Mouse (Mus musculus) heart, adult 8-10 months (tissue): ENCODE measurements around the gene Itpr2. TPM values are rescaled to one million over a fixed set of nuclear protein-coding genes. Genes with fewer than 3 reads are reported as not detected.

Experiments used
- DNase-seq: peaks from one replicate; pipeline ENCODE4 v3.0.0; 2022; ENCODE audit warnings: low spot score
- total RNA-seq, 4 experiments: library from RNA; stranded (reverse); gene quantifications; 2 replicates each; pipeline ENCODE4 v1.2.4; 2022

Gene Itpr2
- total RNA-seq, 4 experiments from 2014 or later = 19.4 to 28.1 (median 21.2) TPM

DNA sequence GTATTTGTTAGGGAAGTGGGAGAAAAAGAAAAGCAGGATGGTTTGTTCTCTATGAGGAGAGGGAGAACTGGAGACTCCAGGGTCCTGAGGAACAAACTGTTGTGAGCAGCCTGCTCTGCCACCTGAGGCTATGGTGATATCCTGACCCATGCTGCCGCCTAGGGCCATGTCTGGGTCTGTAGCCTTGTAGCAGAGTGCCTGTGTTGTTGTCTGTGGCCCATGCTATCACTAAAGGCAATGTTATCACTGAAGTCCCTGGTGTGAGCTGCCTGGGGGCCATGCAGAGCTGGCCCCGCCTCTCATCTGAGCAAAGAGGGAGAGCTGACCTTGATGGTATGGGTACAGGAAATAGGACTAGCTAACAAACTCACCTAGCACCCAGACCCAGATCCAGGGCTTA lies 7.9 kb upstream of the Itpr2 start:
- no peak for DNase-seq

DNA sequence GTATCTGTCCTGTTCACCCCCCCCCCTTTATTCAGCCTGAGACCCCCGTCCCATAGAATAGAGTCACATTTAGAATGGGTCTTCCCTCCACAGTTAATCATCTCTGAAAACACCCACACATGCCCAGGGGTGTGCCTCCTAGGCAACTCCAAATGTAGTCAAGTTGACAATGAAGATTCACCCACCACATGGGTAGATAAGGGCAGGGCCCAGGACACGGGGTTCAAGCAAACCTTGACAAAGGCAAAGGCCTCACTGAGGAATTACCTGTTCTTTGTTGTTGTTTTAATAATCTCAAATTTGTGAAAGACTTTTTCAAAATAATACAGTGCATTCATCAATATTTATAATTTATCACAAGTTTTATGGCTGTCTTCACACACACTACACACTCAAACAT lies 2.4 kb upstream of the Itpr2 start:
- no peak for DNase-seq

DNA sequence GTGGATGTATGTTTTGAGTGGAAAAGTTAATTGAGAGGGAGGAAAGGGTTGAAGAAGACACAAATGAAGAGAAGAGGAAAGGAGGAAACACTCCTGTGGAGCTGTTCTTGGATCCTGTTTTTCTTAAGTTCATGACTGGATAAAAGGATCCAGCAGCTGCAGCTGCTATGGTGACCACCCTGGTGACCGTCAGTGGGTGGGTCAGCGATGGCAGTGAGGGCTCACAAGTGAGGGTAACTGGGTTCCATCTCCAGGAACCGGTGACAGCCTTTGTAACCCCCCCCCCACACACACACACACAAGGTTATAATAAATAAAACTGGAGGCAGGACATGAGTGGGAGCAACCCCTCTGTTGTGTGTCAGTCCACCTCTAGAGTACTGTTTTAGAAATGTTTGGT lies 833 bp upstream of the Itpr2 start:
- DNase-seq = no peak

DNA sequence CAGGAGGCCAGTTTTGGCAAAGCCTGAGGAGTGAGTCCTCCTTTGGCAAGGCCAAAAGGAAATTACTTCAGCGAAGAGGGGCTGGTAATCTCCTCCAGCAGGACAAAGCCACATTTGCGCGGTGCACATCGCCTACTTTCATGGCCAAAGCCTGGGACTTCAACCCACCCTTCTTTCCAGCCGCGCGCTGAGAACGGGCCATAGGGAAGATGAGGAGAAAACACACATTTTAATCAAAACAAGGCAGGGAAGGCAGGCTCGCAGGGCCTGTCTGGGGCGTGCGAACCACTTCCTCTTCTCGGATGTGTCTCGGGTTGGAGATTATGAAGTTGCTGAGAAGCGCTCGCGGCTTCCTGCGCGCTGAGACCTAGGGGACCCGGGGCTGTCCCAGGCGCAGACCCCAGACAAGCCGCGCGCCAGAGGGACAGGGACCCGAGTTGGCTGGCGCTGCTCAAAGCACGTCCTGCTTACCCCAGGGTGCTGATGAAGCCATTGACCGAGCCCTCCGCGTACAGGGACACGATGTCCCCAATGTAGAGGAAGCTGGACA lies 632 bp downstream of the Itpr2 start:
- DNase-seq = peak; percentile 80

DNA sequence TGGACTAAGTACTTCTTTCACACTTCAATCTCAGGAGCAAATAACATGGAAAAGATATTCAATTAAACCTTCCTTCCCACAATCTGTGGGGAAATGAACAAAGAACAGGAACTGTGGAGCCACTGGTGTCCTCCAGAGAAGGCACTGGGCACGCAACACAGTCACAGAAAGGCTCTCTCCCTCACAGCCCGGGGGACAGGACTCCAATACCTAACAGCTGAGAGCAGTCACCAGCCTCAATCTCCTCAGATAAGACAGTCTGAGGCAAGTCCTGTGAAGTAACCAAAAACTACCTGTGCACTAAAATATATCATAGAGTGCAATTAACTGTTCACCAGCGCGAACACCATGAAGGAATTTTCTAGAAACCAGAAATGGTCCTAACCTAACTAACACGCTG lies 1.3 kb downstream of the Itpr2 start:
- DNase-seq = no peak

DNA sequence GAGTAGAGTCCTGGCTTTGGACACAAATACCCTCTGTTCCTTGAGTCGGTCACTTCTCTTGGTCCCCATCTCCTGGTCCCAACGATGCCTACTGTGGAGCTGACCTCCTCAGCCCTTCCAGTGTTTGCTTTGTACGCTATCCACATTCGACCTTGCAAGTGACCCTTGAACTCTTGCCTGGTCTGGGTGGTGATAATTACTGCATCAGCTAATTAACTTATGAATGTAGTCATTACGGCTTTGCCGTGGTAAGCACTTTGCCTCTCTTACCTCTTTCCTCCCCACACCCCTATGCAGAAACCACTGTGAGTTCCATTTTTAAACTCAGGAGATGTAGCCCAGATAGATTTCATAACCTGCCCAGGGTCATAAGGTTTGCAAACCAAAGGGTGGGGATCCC lies 1.8 kb downstream of the Itpr2 start:
- no peak for DNase-seq

DNA sequence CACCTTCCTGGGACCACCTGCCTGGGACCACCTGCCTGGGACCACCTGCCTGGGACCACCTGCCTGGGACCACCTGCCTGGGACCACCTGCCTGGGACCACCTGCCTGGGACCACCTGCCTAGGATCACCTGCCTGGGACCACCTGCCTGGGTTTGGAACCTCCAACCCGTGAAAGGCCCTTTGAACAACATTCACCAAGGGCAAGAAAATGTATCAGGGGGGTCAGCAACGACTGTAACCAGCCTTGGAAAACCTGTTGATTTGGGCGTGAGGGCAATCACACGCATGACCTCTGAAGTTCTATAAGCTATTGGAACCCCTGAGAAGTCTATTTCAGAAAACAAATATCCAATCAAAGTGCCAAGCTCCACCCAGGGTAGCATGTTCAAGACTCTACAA lies 2.5 kb downstream of the Itpr2 start:
- no peak for DNase-seq

DNA sequence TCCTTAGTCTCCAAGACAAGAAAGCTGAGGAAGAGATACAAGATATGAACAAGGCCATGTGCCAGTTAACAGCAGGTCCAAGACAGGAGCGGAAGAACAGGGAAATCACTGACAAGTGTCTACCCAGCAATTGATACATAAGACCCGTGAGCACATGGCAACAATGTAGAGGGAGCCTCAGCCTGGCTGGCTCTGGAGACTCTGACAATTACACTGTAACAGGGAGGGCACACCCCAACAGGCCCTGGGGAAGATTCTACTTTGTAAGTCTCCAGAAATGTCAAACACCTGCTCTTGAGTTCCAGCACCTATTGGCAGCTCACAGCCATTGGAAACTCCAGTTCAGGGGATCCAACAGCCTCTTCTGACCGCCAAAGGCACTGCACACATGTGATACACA lies 3.6 kb downstream of the Itpr2 start:
- DNase-seq = no peak

DNA sequence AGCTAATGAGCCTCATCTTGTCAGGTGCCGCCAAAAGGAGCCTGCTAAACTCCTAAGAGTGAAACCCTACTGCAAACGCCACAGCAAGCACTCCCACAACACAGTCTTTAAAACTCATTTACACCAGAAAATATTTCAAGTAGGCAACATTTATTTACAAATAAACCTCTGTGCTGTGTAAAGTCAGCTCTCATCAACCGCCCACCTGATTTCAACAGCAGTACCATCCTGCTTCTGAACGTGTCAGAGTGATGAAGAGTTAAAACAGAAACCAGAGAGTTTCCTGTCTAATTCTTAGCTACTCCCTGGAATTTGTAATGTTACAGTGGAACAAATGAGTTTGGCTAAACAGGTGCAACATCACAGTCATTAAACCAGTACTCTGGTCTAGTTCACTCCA lies 4.2 kb downstream of the Itpr2 start:
- DNase-seq = no peak

DNA sequence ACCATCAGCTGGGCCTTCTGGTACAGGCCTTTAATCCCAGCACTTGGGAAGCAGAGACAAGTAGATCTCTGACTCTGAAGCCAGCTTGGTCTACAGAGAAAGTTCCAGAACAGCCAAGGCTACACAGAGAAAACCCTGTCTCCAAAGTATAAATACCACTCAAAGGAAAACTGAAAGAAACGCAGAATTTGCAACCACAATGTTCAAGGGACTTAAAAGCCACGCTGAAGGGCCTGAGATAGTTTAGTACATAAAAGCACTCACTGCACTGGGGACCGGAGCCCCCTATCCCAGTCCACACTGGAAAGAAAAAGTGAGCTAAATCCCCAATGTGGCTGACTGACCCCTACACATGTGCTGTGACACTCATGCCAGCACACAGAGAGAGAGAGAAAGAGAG lies 4.6 kb downstream of the Itpr2 start:
- no peak for DNase-seq

DNA sequence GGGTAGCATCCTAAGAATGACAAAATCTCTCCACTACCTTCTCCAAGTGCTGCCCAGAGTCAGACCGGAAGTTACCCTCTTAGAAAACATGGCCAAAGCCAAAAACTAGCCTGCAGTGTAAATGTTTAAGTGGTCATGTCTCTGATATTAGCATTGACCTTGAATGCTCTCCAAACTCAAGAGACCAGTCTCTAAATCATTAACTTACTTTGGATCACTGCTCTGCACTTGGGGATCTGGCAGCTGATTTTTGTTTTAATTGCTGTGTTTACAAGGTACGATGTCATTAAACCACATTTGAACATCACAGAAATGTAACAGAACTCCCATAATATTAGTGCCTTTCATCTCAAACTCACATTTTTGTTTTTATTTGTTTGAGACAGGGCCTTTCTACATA lies 10.3 kb downstream of the Itpr2 start:
- no peak for DNase-seq

DNA sequence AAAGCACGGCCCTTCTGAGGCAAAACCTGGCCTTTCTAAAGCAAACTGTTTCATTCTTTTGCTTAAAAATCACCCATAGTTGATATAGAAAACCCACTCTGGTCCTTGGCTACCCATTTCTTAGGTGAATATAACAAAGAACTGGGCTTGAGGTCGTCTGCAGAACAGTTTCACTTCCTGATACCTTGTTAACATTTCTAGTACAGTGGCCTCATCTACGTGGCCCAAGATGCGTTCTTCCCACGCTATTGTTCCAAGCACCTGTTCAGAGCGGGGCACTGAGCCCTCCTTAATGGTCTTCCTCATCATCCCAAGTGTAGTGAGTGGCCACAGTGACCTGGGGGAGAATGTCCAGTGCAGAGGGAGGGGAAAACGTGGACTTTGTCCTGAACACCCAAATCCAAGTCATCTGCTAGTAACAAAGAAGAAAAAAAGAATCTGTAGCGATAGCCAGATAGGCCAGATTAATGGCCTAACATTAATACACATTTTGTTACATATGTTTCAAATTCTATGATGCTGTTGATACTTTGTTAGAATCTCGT lies 11.5 kb downstream of the Itpr2 start:
- DNase-seq = no peak

DNA sequence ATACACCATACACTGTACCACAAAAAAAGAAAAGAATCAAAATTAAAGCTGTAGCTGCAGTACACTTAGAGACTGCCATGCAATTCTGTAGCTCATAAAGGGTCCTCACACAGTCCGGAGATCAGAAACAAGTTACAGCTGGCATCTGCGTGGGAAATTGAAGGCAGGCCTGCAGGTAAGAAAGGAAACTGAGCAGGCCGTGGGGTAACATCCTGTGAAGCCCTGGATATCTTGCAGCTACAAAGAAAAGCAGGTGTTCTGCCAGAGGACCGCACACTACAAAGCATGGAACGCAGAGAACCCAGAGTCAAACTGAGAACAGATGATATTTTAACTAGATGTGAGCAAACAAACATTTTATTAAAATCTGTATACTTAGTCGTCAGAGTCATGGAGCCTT lies 12.2 kb downstream of the Itpr2 start:
- no peak for DNase-seq

DNA sequence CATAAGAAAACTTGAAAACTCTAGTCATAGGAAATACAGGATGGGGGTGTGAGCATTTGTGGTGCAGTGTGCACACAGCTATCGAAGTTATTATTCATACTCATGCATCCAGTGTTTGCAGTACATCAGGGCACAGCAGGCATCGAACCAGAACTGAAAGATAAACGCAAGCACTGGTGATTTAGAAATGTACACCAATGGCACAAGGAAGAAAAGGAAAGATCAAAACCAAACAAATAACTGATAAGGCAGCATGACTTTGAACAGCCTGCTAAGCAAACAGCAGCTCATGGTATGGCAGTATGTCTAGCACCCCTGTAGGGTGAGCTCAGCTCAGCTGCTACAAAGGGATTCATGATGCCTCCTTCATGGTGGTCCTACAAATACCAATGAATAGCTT lies 13.3 kb downstream of the Itpr2 start:
- no peak for DNase-seq

DNA sequence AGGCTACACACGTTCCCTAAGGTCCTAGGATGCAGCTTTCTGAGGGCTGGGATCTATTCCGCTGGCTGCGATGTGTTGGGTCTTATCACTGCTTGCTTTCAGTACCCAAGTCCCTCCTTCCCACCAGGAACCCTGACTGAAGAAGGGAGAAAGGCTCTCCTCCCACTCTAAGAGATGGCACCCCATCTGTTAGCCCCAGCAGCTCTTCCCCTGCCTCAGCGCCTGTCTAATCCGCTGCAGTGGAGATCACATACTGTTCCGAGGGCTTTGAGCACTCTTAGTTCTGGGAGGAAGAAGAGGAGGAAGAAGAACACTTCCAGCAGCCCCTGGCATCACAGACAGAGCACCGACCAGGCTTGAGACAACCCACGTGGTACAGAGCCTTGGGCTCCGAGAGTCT lies 14.9 kb downstream of the Itpr2 start:
- DNase-seq = no peak

DNA sequence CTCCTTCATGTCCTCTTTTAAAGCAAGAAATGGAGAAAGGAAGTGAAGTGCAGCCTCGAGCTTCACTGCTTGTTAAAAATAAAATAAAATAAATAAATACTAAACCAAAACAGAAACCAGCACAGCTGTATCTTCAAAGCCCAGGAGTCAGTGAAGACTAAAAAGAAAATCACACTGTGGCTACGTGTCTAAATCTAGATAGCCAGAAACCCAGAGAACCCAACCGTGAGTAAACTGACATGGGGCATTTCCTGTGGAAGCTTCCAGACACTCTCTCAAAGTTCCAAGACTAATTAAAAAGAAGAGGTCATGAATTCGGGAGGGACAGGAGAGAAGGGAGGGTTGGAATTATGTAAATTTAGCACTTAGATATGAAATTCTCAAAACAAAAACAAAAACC lies 15.9 kb downstream of the Itpr2 start:
- DNase-seq = no peak

DNA sequence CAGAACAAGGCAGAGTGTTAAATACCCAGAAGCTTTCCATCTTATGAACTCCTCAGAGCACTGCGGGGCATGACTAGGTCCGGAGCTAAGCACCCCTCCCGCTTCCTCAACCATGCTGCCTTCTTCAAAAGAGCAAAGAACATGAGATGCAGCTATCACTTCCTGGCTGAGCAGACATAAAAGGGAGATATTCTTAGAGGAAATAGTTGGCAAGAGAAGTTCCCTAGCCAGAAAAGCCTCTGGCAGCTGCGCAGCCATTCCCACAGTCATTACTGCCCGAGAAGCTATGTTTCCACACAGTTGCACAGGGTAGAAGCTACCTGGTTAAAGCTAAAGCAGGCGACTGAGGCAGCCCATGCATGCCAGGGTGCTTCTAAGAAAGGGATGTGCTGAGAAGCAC lies 20.6 kb downstream of the Itpr2 start:
- no peak for DNase-seq

DNA sequence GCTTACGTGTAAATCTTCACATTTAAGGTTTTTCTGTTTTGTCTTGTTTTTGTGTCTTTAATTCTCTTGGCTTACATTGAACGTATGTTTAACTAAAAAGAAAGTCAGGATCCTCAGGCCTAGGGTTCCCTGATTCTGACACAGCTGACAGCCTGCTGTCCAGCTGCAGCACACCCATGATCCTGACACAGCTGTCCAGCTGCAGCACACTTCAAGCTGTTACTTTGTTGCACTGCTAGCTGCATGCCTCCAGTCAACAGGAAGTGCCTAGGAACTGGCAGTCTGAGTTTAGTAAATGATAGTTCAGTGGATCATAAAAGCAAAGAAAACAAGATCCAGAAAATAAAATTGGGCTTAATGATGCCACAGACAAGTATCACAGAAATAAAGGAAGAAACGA lies 21.1 kb downstream of the Itpr2 start:
- no peak for DNase-seq

DNA sequence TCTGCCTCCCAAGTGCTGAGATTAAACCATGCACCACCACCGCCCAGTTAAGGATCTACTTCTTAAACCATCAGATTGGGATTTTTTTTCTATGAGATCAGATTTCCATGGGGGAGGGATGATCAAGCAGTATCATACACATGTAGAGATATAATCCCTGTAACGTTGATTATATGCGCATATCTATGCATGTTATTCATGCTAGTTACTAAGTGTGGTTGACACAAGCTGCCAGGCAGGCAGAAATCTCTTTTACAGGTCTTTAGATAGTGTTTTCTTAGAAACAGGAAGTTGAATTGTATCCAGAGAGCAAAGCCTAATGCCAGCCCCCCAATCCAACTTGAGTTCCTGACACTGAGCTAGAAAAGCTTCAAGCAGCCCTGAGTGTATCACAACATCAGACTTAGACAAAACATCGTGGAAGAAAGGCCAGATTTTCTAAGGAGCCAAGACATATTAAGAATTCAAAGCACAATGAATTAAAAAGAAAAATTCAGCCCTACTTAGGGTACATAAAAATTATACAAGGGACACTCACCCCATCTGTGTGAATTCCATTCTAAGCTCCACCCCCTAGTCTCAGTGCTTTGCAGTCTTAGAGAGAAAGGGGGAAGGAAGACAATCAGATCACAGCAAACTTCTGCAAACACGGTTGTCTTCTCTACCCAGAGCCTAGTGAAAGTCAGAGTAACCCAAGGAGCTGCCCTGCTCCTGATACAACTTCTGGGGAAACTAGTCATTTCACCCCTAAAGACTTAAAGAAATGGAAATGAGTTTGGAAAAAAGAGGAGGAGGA lies 22.9 kb downstream of the Itpr2 start:
- DNase-seq = no peak

DNA sequence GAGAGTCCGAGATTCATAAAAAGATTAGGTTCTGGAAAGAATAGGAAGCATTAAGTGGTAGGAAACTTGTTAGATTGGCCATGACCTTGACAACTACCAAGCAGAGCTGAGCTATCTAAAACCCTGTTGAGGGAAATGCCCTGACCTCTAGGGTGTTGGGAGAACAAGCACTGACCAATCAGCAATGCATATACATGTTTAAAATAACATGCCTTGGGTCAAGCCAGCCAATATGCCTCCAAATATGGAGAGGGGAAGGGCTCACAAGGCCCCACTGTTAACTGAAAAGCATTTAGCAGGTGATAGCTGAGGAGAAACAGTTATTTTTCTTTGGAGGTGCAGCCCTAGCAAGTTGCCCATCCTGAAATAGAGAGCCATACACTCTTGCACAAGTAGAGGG lies 25.2 kb downstream of the Itpr2 start:
- DNase-seq = no peak

DNA sequence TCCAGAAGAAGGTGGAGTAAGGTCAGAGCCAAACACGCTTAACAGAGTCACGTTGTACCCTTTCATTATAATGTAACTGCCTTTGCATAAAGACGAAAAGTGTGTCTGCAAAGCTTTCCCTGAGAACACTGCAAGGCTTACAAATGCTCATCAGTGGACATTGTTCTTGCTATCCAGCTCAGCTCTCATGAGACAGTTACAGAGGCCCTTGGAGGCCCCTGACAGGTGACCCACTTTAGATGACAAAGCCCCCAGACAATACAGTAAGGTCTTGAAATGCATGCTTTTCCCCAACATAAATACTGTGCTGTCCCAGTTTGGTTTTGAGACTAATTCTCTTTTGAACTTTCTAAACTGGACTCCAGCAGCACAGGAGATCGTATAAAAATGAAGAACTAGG lies 27.9 kb downstream of the Itpr2 start:
- no peak for DNase-seq

DNA sequence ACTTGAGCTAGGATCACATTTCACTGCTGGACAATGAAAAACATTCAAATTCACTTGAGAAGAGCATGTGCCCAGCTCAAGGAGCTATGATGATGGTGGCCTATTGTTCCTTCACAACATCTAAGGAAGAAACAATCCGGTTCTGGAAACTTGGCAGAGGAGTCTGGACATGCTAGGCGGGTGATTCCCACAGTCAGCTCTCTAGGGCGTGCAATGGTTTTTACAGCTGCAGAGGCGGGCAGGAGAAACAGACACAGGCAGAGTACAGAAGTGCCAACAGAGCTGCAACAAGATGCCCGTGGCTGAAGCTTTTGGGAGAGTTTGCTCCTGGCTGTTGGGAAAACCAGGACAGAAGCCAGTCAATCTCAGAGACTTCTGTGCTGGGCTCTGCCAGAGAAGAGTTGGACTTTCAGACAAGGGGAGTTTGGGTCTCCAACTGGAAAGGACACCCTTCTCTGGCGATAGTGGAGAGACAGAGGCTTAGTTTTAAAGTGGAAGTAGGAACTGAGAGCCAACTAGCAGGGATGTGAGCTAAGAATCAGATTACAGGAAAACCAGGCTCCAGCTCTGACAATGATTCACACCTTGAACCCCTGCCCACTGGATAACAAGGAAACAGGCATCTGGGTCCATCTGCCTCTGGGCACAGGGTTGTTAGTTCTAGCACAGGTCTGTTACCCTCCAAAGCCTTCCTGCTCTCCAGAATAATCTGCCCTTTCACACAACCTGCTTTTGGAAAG lies 28.6 kb downstream of the Itpr2 start:
- peak; percentile 65 for DNase-seq

DNA sequence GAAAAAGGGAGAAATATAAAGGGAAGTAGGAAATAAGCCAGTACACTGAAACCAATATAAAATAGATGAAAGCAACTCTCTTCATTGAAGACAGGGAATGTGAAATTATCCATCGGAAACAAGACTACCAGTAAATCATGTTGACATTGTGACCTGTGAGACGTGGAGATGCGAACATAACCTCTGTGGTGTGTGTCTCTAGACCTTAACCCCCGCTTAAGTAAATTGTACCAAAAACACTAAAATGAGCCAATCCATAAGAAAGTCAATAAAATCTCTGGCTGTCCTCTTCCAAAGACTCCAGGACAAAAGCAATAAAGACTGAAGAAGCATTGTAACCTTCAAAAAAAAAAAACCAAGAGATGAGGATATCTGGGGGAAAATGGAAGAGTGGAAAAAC lies 31.6 kb downstream of the Itpr2 start:
- DNase-seq = no peak
